15 mouse cellular contexts compared by ENCODE assay signal in genomic region chr15:25756072-25756471, GRCm38 (mm10).
DNase-seq lines count a peak whose midpoint lies in the region; ATAC-seq lines count a peak whose summit lies in the region.
"Had no signal": no experiment of that assay in that cellular context is flagged by ENCODE, and none has a peak within 500 bp of the region (broad histone marks: within the 10 kb centered on the region; RNA-seq: fewer than 3 reads in every experiment).

No protein-coding gene starts in this region.

- H3K4me1 ChIP-seq in neural tube, embryonic 11.5 days (ENCODE audit: control insufficient read depth, insufficient read depth, low read length): peaks cover 43% of the 10 kb centered on the region
- H3K4me1 ChIP-seq in hindbrain, embryonic 13.5 days (replicated peaks): peaks cover 62% of the 10 kb centered on the region
- H3K4me1 ChIP-seq in midbrain, embryonic 13.5 days (replicated peaks): peaks cover 82% of the 10 kb centered on the region
- H3K4me1 ChIP-seq: heart, embryonic 12.5 days had no signal

- H3K27me3 ChIP-seq in neural tube, embryonic 11.5 days (ENCODE audit: control insufficient read depth, insufficient read depth, low read length): no peaks in the 10 kb centered on the region
- no peaks in the 10 kb centered on the region for H3K27me3 ChIP-seq in hindbrain, embryonic 13.5 days
- H3K27me3 ChIP-seq in midbrain, embryonic 13.5 days: no peaks in the 10 kb centered on the region
- H3K27me3 ChIP-seq: heart, embryonic 12.5 days; limb, embryonic 12.5 days; lung, embryonic 15.5 days had no signal

- DNase-seq in neural tube, embryonic 11.5 days (ENCODE audit: low spot score): no peak
- no peak for DNase-seq in neural tube, embryonic 10.5 days (ENCODE audit: extremely low spot score, low spot score)
- no peak for DNase-seq in right cerebral cortex, postnatal 36 days (ENCODE audit: low spot score in 2 of 2)
- no peak for DNase-seq in lung, adult 18-20 months
- DNase-seq in spleen, postnatal 4 days (ENCODE audit: low spot score in 2 of 2): no peak
- no peak for DNase-seq in kidney, postnatal 10 days
- DNase-seq: adrenal gland, postnatal 14 days; embryo, embryonic 11 days; gastrocnemius, postnatal 14 days; thymus, postnatal 14 days had no signal

- H3K9me3 ChIP-seq in neural tube, embryonic 11.5 days (ENCODE audit: control insufficient read depth, low read length): no peaks in the 10 kb centered on the region
- H3K9me3 ChIP-seq in hindbrain, embryonic 13.5 days: no peaks in the 10 kb centered on the region
- no peaks in the 10 kb centered on the region for H3K9me3 ChIP-seq in midbrain, embryonic 13.5 days
- H3K9me3 ChIP-seq: heart, embryonic 12.5 days; lung, embryonic 15.5 days had no signal

- peak overlapping the region; percentile 53 for H3K4me2 ChIP-seq in neural tube, embryonic 11.5 days (ENCODE audit: low read depth)
- peak overlapping the region; percentile 46 for H3K4me2 ChIP-seq in hindbrain, embryonic 13.5 days
- H3K4me2 ChIP-seq in midbrain, embryonic 13.5 days (replicated peaks): peak overlapping the region; percentile 53
- H3K4me2 ChIP-seq: heart, embryonic 12.5 days; limb, embryonic 12.5 days; lung, embryonic 15.5 days had no signal

- H3K36me3 ChIP-seq in neural tube, embryonic 11.5 days (ENCODE audit: control insufficient read depth, insufficient read depth, low read length): no peaks in the 10 kb centered on the region
- no peaks in the 10 kb centered on the region for H3K36me3 ChIP-seq in hindbrain, embryonic 13.5 days
- no peaks in the 10 kb centered on the region for H3K36me3 ChIP-seq in midbrain, embryonic 13.5 days

- ATAC-seq in neural tube, embryonic 11.5 days (ENCODE audit: insufficient read depth, low FRiP score, low TSS enrichment): no peak
- no peak for ATAC-seq in hindbrain, embryonic 13.5 days (ENCODE audit: low FRiP score)
- ATAC-seq in midbrain, embryonic 13.5 days: no peak

- H3K27ac ChIP-seq in neural tube, embryonic 11.5 days (ENCODE audit: low read depth, low read length): 0 out of 2 replicates have a peak overlapping the region, but pooled peaks have one; percentile 14
- peak overlapping the region; percentile 91; the same call in 1 of the 2 replicates for H3K27ac ChIP-seq in hindbrain, embryonic 13.5 days
- peak overlapping the region; percentile 94 for H3K27ac ChIP-seq in midbrain, embryonic 13.5 days
- H3K27ac ChIP-seq: limb, embryonic 12.5 days; lung, embryonic 15.5 days had no signal

- H3K4me3 ChIP-seq in neural tube, embryonic 11.5 days (ENCODE audit: low read depth, low read length): no peak overlapping the region
- peak overlapping the region; percentile 8 for H3K4me3 ChIP-seq in hindbrain, embryonic 13.5 days
- peak overlapping the region; percentile 39 for H3K4me3 ChIP-seq in midbrain, embryonic 13.5 days (replicated peaks)
- H3K4me3 ChIP-seq: heart, embryonic 12.5 days; limb, embryonic 12.5 days; lung, embryonic 15.5 days had no signal

- WGBS in neural tube, embryonic 11.5 days: 44% methylated on average over 3 of the region's 3 CpGs
- WGBS in hindbrain, embryonic 13.5 days: 29% methylated on average over 3 of the region's 3 CpGs
- WGBS in midbrain, embryonic 13.5 days: 40% methylated on average over 3 of the region's 3 CpGs

- peak overlapping the region; percentile 26; the same call in 1 of the 2 replicates for H3K9ac ChIP-seq in neural tube, embryonic 11.5 days (ENCODE audit: low read length)
- H3K9ac ChIP-seq in hindbrain, embryonic 13.5 days: no peak overlapping the region
- no peak overlapping the region for H3K9ac ChIP-seq in midbrain, embryonic 13.5 days (replicated peaks)
- H3K9ac ChIP-seq: heart, embryonic 12.5 days; limb, embryonic 12.5 days; lung, embryonic 15.5 days had no signal

Comparison
In these comparisons a context has a peak if more than half of its experiments do, and no peak if none do; other contexts are left out.
1. H3K27ac ChIP-seq: peak in every context shown above with its lines; median percentile 94 in midbrain, embryonic 13.5 days; 91 in hindbrain, embryonic 13.5 days; 14 in neural tube, embryonic 11.5 days.